Mouse (Mus musculus) right cerebral cortex, postnatal 25 days (tissue): Measurements from ENCODE around the gene Pmm2.

Source experiments
- DNase-seq: peaks from one replicate; pipeline ENCODE4 v3.0.0; 2022

Pmm2 gene

DNA sequence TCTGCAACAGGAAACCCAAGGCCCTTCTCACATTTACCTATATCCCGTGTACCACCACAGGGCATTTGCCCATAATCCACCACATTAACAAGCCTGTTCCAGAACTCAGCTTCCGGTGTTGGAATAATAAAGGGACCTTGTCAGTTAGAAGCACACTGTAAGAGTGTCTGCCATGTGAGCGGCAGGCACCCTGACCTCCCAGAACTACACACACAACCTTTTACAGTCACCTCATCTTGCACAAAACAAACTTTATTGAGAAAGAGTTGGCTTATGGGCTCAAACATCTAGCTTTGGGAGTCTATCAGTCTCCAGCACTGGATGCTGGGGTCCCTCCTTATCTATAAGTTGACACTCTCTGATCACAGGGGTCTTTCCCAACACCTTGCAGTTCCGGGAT lies 20.9 kb downstream of the Pmm2 start:
- DNase-seq, result no peak

DNA sequence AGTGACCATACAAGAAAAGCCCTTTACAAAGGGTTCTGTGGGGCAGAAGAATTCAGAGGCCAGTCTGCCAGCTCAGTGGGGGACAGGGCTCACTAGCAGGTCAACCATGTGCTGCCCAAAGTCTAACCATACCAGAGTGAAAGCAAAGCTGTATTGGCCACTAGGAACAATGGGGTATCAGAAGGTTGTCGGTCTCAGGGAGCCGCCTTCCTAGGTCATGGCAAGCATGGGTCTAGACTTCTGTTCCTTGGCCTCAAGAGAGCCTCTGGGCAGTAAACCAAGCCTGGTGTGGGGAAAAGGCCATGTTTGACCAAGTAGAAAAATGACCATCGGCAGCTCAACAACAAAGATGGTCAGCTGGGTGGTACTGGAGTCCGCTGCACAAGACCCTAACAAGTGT lies 21.3 kb downstream of the Pmm2 start:
- DNase-seq, result no peak

DNA sequence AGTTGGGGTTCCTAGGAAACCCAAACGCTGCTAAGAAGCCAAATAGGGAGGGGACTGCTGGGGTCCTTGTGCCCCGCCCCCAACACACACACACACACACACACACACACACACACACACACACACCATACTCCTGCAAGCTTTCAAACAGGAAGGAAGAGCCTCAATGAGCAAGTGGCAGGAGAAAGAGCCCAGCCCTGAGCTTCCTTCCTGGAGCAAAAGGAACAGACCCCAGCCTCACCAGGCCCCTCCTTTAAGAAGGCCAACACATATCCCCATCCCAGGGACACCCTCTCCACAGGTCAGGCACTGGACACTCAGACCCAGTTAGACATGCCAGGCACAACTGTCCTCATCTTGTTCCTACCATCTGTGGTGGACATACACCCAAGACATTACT lies 25.5 kb downstream of the Pmm2 start:
- DNase-seq, result no peak

- no peak for DNase-seq
These were observed 26.4 kb downstream of the Pmm2 start for GRCm38 (mm10) chr16:8663606-8664539.

DNA sequence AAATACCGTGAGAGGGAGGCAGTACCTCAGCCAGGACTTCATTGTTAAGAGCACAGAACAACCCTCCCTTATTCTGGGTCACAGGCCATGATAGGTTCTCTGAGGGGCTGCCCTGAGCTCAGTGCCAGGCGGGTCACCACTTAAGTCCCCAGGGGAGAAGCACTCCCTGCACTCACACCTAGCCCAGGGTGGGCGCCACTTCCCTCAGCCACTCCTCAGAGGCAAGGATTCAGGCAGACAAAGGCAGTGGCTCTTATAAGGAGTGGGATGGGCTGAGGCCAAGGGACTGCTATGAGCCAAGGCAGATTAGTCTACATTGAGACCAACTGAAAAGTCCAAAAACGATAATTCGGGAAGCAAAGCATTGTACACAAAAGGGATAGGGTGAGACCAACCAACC lies 27.9 kb downstream of the Pmm2 start:
- DNase-seq, result no peak

DNA sequence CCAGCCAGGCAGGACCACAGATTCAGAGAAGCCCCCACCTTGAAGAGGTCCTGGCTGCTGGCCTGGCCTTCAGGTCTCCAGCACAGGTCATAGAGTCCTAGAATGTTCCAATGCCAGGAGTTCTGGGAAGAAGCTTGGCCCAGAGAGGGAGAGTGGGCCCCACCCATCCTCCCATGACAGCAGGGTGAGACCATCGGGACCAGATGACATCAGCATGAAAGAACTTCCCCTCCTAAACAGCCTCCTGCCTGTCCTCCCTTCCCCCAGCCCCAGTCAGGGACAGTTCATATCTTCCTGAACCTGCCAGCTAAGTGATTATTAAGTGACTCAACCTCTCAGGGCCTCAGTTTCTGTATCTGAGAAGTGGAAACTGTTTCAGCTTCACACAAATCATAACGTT lies 29.0 kb downstream of the Pmm2 start:
- no peak for DNase-seq

DNA sequence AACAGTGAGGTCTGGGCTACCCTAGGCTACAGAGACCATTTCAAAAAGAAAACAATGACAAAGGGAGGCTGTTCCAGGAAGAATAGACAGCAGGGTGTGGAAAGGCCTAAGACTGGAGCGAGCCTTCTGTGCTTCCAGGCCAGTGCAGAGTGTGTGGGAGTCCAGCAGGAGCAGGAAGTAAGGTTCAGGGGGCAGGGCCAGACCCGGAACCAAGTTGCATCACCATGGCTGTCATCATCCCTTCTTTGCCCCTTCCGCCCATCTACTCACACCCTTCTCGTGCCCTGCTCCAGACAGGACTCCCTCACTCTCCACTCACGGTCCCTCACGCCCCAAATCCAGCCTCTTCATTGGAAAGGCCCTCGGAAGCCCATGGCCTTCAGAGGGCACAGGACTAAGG lies 29.8 kb downstream of the Pmm2 start:
- DNase-seq, result no peak

- no peak for DNase-seq
These were observed 30.3 kb downstream of the Pmm2 start for GRCm38 (mm10) chr16:8667814-8668213.

DNA sequence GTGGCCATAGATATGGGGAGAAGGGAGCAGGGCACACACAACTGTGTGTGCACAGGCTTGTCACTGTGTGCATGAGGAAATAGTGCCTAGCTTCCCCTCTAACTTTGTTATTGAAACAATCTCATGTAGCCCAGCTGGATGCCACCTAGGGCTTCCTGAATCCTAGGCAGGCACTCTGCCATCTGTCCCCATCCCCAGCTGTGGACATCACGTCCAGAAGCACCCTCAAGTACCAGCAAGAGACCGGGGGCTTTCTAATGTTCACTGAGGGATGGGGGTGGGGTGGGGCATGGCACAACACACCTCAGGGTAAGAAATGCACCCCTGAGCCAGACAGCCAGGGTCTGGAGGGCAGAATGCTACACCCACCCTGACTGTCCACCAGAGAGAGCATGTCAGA lies 30.9 kb downstream of the Pmm2 start:
- DNase-seq, result no peak

GRCm38 (mm10) chr16:8669432-8669831 lies 32.0 kb downstream of the Pmm2 start:
- DNase-seq, result no peak

GRCm38 (mm10) chr16:8670041-8671035 lies 32.9 kb downstream of the Pmm2 start:
- DNase-seq, result no peak

- peak; percentile 74 for DNase-seq
These were observed 34.3 kb downstream of the Pmm2 start, which contains the start of gene Carhsp1 for GRCm38 (mm10) chr16:8671551-8672349. Gene Carhsp1, minus strand, starts transcription at chr16:8672155.

GRCm38 (mm10) chr16:8672350-8672687 lies 34.8 kb downstream of the Pmm2 start:
- no peak for DNase-seq

GRCm38 (mm10) chr16:8672811-8673210 lies 35.3 kb downstream of the Pmm2 start:
- DNase-seq, result no peak

GRCm38 (mm10) chr16:8673343-8673742 lies 35.9 kb downstream of the Pmm2 start:
- no peak for DNase-seq

- no peak for DNase-seq
These were observed 36.7 kb downstream of the Pmm2 start for GRCm38 (mm10) chr16:8674165-8674564.

- no peak for DNase-seq
These were observed 38.1 kb downstream of the Pmm2 start for GRCm38 (mm10) chr16:8675559-8675958.

DNA sequence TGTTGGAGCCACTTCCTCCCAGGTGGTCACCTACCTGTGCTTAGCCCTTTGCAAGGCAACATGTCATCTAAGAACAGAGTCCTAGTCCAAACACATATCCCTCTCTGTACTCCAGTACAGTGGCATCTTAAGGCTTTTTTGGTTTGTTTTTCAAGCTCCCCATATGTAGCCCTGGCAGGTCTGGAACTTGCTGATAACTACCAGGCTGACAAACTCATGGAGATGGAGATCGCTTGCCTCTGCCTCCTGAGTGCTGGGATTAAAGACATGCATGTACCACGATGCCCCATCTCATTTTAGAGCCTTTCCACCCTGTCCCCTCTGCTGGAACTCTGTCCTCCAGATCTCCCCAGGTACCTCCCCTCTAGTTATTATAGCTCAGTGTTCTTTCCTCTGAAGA lies 38.8 kb downstream of the Pmm2 start:
- no peak for DNase-seq

DNA sequence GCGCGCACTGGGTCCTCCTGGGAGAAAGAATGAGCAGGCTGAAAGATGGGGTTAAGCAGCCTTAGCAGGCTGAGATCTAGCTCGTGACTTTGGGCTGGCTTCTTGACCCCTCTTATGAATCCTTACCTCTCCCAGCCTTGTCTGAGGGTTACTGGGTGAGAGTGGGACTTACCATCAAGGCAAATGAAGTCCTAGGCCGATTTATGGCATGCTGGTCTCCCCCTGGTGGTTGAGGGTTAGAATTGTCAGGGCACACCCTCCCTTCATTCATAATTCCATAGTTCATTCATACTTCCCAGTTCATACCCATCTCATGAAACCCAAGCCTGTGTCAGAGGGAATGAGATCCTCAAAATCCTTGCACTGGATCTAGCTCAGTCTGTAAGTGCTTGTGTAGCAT lies 39.3 kb downstream of the Pmm2 start:
- DNase-seq, result no peak

GRCm38 (mm10) chr16:8678035-8678434 lies 40.6 kb downstream of the Pmm2 start:
- no peak for DNase-seq

DNA sequence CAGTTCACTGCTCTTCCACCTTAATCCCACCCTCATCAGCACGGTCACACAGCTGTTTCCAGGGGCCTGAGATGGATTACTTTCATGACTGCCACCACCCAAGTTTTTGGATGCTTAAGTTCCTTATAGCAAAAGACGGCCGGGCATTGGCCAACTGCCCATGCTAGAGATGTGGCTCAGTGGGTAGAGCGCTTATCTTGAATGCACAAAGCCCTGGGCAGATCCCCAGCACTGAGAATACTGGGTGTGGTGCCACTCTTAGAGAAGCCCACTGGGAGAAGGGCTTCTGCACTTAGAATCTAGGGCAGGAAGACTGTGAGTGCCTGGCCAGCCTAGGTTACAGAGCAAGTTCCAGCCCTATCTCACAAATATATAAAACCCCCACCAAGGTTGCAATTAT lies 41.2 kb downstream of the Pmm2 start:
- no peak for DNase-seq

GRCm38 (mm10) chr16:8679780-8680179 lies 42.3 kb downstream of the Pmm2 start:
- DNase-seq, result no peak

DNA sequence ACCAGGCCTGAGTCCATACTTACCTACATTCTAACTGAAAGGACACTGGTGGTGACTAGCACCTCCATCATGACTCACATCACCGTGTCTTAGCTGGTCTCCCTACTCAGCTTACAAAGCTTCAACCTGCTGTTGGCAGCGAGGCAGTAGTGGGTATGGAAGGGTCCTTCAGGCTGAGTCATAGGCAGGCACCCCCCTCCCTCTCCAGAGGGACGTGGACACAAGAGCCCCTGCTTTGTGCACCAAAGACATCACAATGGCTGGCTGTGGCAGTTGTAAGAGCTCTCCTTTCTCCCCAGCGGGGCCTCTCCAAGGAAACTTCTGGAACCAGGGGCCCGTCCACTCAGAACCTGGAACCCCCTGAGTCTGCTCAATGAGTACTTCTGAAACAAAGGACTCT lies 43.0 kb downstream of the Pmm2 start, which contains the start of gene Gm5767:
TSS of gene Gm5767 (plus strand) at position 301 of the 400 bp plus-strand sequence.
- DNase-seq, result no peak
